Mouse (Mus musculus): ENCODE results near the gene Hbb-bt. TPM values are rescaled to one million over a fixed set of nuclear protein-coding genes. Genes with fewer than 3 reads are reported as not detected.
A peak's percentile ranks its signal among the peaks of the same experiment; 100 is the strongest.

Gene Hbb-bt
- polyA plus RNA-seq (2015; fragmentation: Nextera tagmentation; extraction: Ambion mirVana), result 4,793 and 5,487 TPM in 2 replicates

- 79% methylated on average over 3 of the region's 3 CpGs for WGBS
- H3K9me3 ChIP-seq (ENCODE audit: low read length), result no peaks in the 10 kb centered on the region
- no peak for DNase-seq (ENCODE audit: low spot score)
Measured at GRCm38 (mm10) chr7:103813766-103814165, at the start of gene Hbb-bt. TSS of gene Hbb-bt (minus strand) at chr7:103813996.

GRCm38 (mm10) chr7:103861531-103861930, 47.7 kb upstream of the Hbb-bt start:
- H3K4me2 ChIP-seq (replicated peaks; ENCODE audit: low read depth, low read length), result no peak overlapping the region
- DNase-seq (ENCODE audit: low spot score) (no peak), ATAC-seq (no peak)
- H3K9ac ChIP-seq (replicated peaks; ENCODE audit: low read depth), result no peak overlapping the region
- TF ChIP-seq EP300 (IDR thresholded peaks at IDR 0.05), result no peak
- TF ChIP-seq CTCF (IDR thresholded peaks at IDR 0.05), result no peak
- H3K27ac ChIP-seq (ENCODE audit: low read length), result no peak overlapping the region
- H3K27me3 ChIP-seq (replicated peaks; ENCODE audit: insufficient read depth, low read length), result no peaks in the 10 kb centered on the region
- H3K4me1 ChIP-seq (ENCODE audit: insufficient read depth, low read depth, low read length), result no peaks in the 10 kb centered on the region
- no peaks in the 10 kb centered on the region for H3K9me3 ChIP-seq (ENCODE audit: low read length)
- no peaks in the 10 kb centered on the region for H3K36me3 ChIP-seq (ENCODE audit: insufficient read depth, low read length)
- WGBS, result 65% methylated on average over 3 of the region's 3 CpGs
- no peak overlapping the region for H3K4me3 ChIP-seq (ENCODE audit: low read depth, low read length)

More at GRCm38 (mm10) chr7:103813766-103814165, at the start of gene Hbb-bt:
- H3K4me3 ChIP-seq (ENCODE audit: low read depth, low read length), result no peak within 1 kb of the TSS
- no peak within 1 kb of the TSS for H3K4me2 ChIP-seq (replicated peaks; ENCODE audit: low read depth, low read length)
- no peaks in the 10 kb centered on the region for H3K36me3 ChIP-seq (ENCODE audit: insufficient read depth, low read length)
- H3K27ac ChIP-seq (ENCODE audit: low read length), result no peak within 1 kb of the TSS
- no peaks in the 10 kb centered on the region for H3K4me1 ChIP-seq (ENCODE audit: insufficient read depth, low read depth, low read length)
- peak; percentile 53 for ATAC-seq
- no peaks in the 10 kb centered on the region for H3K27me3 ChIP-seq (replicated peaks; ENCODE audit: insufficient read depth, low read length)
- no peak for TF ChIP-seq CTCF (IDR thresholded peaks at IDR 0.05)
- TF ChIP-seq EP300 (IDR thresholded peaks at IDR 0.05), result no peak
- H3K9ac ChIP-seq (replicated peaks; ENCODE audit: low read depth), result no peak within 1 kb of the TSS

GRCm38 (mm10) chr7:103860855-103861254, 47.1 kb upstream of the Hbb-bt start:
- peak; percentile 80 for ATAC-seq
- no peaks in the 10 kb centered on the region for H3K4me1 ChIP-seq (ENCODE audit: insufficient read depth, low read depth, low read length)
- H3K9me3 ChIP-seq (ENCODE audit: low read length), result no peaks in the 10 kb centered on the region
- no peaks in the 10 kb centered on the region for H3K36me3 ChIP-seq (ENCODE audit: insufficient read depth, low read length)
- H3K27ac ChIP-seq (ENCODE audit: low read length), result no peak overlapping the region
- no peaks in the 10 kb centered on the region for H3K27me3 ChIP-seq (replicated peaks; ENCODE audit: insufficient read depth, low read length)
- no peak overlapping the region for H3K4me3 ChIP-seq (ENCODE audit: low read depth, low read length)
- peak; percentile 22 for DNase-seq (ENCODE audit: low spot score)
- no peak overlapping the region for H3K4me2 ChIP-seq (replicated peaks; ENCODE audit: low read depth, low read length)
- WGBS, result 34% methylated on average over 1 of the region's 1 CpGs
- H3K9ac ChIP-seq (replicated peaks; ENCODE audit: low read depth), result no peak overlapping the region
- no peak for TF ChIP-seq EP300 (IDR thresholded peaks at IDR 0.05)
- TF ChIP-seq CTCF (IDR thresholded peaks at IDR 0.05), result no peak

DNA sequence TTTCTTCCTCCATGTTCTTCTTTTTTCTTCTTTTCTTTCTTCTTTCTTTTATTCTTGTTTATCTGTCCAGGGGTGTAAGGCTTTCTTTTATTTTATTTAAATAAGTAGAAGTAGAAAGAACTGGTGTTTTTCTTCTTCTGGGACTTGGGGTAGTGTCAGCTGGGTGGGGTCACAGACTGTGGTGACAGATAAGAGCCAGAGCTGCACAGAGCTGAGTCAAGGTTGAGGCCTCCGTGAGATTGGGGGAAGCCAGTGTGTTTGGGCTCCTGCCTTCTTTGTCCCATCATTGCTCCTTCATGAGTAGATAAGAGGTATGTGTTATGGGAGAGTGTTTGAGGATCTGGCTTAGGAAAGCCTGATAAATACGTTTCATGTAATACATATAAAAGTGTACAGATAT, 45.3 kb upstream of the Hbb-bt start:
- Histone ChIP-seq H3K4me1 (ENCODE audit: insufficient read depth, low read depth, low read length) (no peaks in the 10 kb centered on the region), H3K4me2 (replicated peaks; ENCODE audit: low read depth, low read length) (no peak overlapping the region), H3K9ac (replicated peaks; ENCODE audit: low read depth) (no peak overlapping the region), H3K27ac (ENCODE audit: low read length) (no peak overlapping the region), H3K36me3 (ENCODE audit: insufficient read depth, low read length) (no peaks in the 10 kb centered on the region), H3K4me3 (ENCODE audit: low read depth, low read length) (no peak overlapping the region), H3K27me3 (replicated peaks; ENCODE audit: insufficient read depth, low read length) (no peaks in the 10 kb centered on the region), H3K9me3 (ENCODE audit: low read length) (no peaks in the 10 kb centered on the region)
- no peak for TF ChIP-seq CTCF (IDR thresholded peaks at IDR 0.05)
- TF ChIP-seq EP300 (IDR thresholded peaks at IDR 0.05), result no peak
- 33% methylated on average over 2 of the region's 2 CpGs for WGBS
- DNase-seq (ENCODE audit: low spot score), result no peak
- 0 out of 2 replicates have a peak, but pooled peaks have one; percentile 43 for ATAC-seq

- TF ChIP-seq CTCF (IDR thresholded peaks at IDR 0.05) (no peak), EP300 (IDR thresholded peaks at IDR 0.05) (no peak)
- H3K27me3 ChIP-seq (replicated peaks; ENCODE audit: insufficient read depth, low read length), result no peaks in the 10 kb centered on the region
- H3K4me3 ChIP-seq (ENCODE audit: low read depth, low read length), result no peak overlapping the region
- no peaks in the 10 kb centered on the region for H3K4me1 ChIP-seq (ENCODE audit: insufficient read depth, low read depth, low read length)
- H3K36me3 ChIP-seq (ENCODE audit: insufficient read depth, low read length), result no peaks in the 10 kb centered on the region
- 42% methylated on average over 1 of the region's 1 CpGs for WGBS
- H3K27ac ChIP-seq (ENCODE audit: low read length), result no peak overlapping the region
- H3K9ac ChIP-seq (replicated peaks; ENCODE audit: low read depth), result no peak overlapping the region
- no peak for DNase-seq (ENCODE audit: low spot score)
- H3K9me3 ChIP-seq (ENCODE audit: low read length), result no peaks in the 10 kb centered on the region
- ATAC-seq, result no peak
- H3K4me2 ChIP-seq (replicated peaks; ENCODE audit: low read depth, low read length), result no peak overlapping the region
Measured at GRCm38 (mm10) chr7:103854669-103855068, 40.9 kb upstream of the Hbb-bt start.

- Histone ChIP-seq H3K4me1 (ENCODE audit: insufficient read depth, low read depth, low read length) (no peaks in the 10 kb centered on the region), H3K9ac (replicated peaks; ENCODE audit: low read depth) (no peak within 1 kb of the TSS), H3K36me3 (ENCODE audit: insufficient read depth, low read length) (no peaks in the 10 kb centered on the region), H3K27me3 (replicated peaks; ENCODE audit: insufficient read depth, low read length) (no peaks in the 10 kb centered on the region), H3K4me2 (replicated peaks; ENCODE audit: low read depth, low read length) (no peak within 1 kb of the TSS), H3K27ac (ENCODE audit: low read length) (no peak within 1 kb of the TSS), H3K4me3 (ENCODE audit: low read depth, low read length) (no peak within 1 kb of the TSS), H3K9me3 (ENCODE audit: low read length) (no peaks in the 10 kb centered on the region)
- DNase-seq (ENCODE audit: low spot score), result no peak
- no peak for TF ChIP-seq CTCF (IDR thresholded peaks at IDR 0.05)
- no peak for TF ChIP-seq EP300 (IDR thresholded peaks at IDR 0.05)
- ATAC-seq, result no peak
- WGBS, result 43% methylated on average over 2 of the region's 2 CpGs
Measured at GRCm38 (mm10) chr7:103853090-103853489, 39.3 kb upstream of the Hbb-bt start, which contains the start of gene Hbb-y. TSS of gene Hbb-y (minus strand) at chr7:103853216.
